Mouse (Mus musculus) E14TG2a.4 (cell line): Measurements from ENCODE around the gene Anp32e.
"Not testable (repeated sequence)": the region's sequence is repeated elsewhere in the genome, so short reads cannot be mapped to it uniquely, and the experiment has no call there.

Experiments
- H3K27me3 ChIP-seq: 2 replicates; pipeline ENCODE4 v1.6.1; 2014; ENCODE audit warnings: low read length, control low read depth; ENCODE audit not compliant: insufficient read depth
- H3K36me3 ChIP-seq: 2 replicates; pipeline ENCODE4 v1.6.1; 2014; ENCODE audit warnings: low read length, control low read depth; ENCODE audit not compliant: insufficient read depth
- H3K4me1 ChIP-seq: replicated peaks from 2 replicates; pipeline ENCODE4 v1.6.1; 2014; ENCODE audit warnings: low read depth, low read length, control low read depth
- H3K4me3 ChIP-seq: replicated peaks from 2 replicates; pipeline ENCODE4 v1.5.1; 2014; ENCODE audit warnings: mild to moderate bottlenecking, low read length
- H3K9me3 ChIP-seq: 2 replicates; pipeline ENCODE4 v1.6.1; 2014; ENCODE audit warnings: low read length, control low read depth
- CTCF ChIP-seq: conservative IDR thresholded peaks from 2 replicates; pipeline ENCODE4 v1.5.1; 2014; ENCODE audit warnings: low read length
- NANOG ChIP-seq: IDR thresholded peaks from 2 replicates; pipeline ENCODE4 v1.6.1; 2014; ENCODE audit warnings: borderline replicate concordance, low read length, mixed read lengths
- POU5F1 ChIP-seq: IDR thresholded peaks from 2 replicates; pipeline ENCODE4 v1.6.1; 2014; ENCODE audit warnings: low read length, borderline replicate concordance

Anp32e gene

GRCm38 (mm10) chr3:95892066-95893052, 36.7 kb upstream of the Anp32e start:
- no peaks in the 10 kb centered on the region for H3K27me3 ChIP-seq
- TF ChIP-seq POU5F1 (no peak), NANOG (no peak), CTCF (no peak)
- H3K4me1 ChIP-seq = peaks cover 62% of the 10 kb centered on the region
- peak overlapping the region; percentile 74 for H3K4me3 ChIP-seq
- H3K36me3 ChIP-seq = peaks cover 30% of the 10 kb centered on the region
- no peaks in the 10 kb centered on the region for H3K9me3 ChIP-seq

DNA sequence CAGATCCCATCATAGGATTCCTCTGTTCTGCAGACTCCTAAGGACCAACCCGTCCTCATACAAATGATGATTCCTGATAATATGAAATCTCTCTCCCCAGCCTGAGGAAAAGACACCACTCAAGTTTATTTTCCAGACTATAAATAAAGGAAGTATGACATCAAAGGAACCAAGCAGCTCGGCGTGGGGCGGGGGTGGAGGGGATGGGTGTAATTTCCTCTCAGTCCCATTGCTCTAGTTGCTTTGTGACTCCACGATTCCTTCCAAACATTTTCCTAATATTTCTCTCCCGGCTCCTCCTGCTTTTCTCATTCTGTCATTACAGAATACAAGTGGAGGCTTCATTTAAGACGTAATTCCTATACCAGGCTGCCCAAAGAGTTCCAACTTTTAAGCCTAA, 35.9 kb upstream of the Anp32e start:
- H3K4me1 ChIP-seq = peaks cover 66% of the 10 kb centered on the region
- no peaks in the 10 kb centered on the region for H3K27me3 ChIP-seq
- TF ChIP-seq NANOG (no peak), CTCF (no peak), POU5F1 (no peak)
- H3K4me3 ChIP-seq = peak overlapping the region; percentile 88
- no peaks in the 10 kb centered on the region for H3K9me3 ChIP-seq
- peaks cover 30% of the 10 kb centered on the region for H3K36me3 ChIP-seq

DNA sequence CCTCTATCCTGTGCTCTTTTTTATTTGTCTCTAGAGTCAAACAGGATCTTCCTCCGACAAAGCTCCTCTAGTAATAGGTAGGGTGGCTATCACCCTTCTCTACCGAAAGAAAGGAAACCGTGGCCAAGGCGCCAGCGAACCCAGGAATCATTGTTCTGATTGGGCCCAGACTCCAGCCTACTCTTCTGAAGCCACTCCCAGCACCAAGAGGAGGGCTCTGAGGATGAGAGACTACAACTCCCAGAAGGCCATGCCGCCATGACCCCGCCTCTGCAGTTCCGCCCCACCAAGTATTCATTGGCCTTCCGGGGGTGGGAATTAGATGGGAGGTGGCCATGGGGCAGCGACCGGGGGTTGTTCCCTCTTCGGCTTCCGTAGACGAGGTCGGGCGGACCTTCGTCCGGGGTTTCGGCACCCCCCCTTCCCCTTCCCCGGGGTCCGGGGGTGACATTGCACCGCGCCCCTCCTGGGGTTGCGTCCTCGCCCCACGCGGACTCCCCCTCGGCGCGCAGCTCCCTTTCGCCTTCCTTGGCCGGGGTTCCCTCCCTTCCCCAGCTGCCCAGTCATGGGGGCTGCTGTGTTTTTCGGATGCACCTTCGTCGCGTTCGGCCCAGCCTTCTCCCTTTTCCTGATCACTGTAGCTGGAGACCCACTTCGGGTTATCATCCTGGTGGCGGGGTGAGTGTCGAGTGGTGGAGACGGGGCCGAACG, 35.3 kb upstream of the Anp32e start, which contains the start of gene Aph1a:
Aph1a (plus strand) TSS at position 364 of the 711 bp plus-strand sequence.
- peak within 1 kb of the TSS; percentile 88 for H3K4me3 ChIP-seq
- H3K4me1 ChIP-seq = peaks cover 71% of the 10 kb centered on the region
- not testable (repeated sequence) for H3K27me3 ChIP-seq, H3K9me3 ChIP-seq
- peaks cover 24% of the 10 kb centered on the region for H3K36me3 ChIP-seq

GRCm38 (mm10) chr3:95894317-95895160, 34.5 kb upstream of the Anp32e start:
- TF ChIP-seq CTCF = no peak
- no peak for TF ChIP-seq POU5F1
- no peak for TF ChIP-seq NANOG
- Histone ChIP-seq H3K4me1 (peaks cover 74% of the 10 kb centered on the region), H3K36me3 (peaks cover 18% of the 10 kb centered on the region), H3K27me3 (no peaks in the 10 kb centered on the region), H3K4me3 (peak overlapping the region; percentile 88), H3K9me3 (no peaks in the 10 kb centered on the region)

DNA sequence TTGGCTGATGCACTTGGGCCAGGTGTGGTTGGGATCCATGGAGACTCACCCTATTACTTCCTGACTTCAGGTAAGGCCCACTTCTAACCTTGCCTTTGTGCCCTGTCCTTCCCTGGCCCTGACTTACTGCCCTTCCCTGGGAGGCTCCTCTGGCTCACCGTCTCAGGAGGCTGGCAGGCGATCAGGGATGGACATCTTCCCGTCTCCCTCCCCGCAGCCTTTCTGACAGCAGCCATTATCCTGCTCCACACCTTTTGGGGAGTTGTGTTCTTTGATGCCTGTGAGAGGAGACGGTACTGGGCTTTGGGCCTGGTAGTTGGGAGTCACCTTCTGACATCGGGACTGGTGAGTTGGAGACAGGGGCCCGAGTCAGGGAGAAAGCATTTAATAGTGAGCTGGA, 33.5 kb upstream of the Anp32e start:
- Histone ChIP-seq H3K4me1 (peaks cover 70% of the 10 kb centered on the region), H3K36me3 (peaks cover 18% of the 10 kb centered on the region), H3K4me3 (0 out of 2 replicates have a peak overlapping the region, but pooled peaks have one; percentile 10)
- not testable (repeated sequence) for H3K9me3 ChIP-seq, H3K27me3 ChIP-seq

- Histone ChIP-seq H3K9me3 (no peaks in the 10 kb centered on the region), H3K4me3 (no peak overlapping the region), H3K36me3 (peaks cover 18% of the 10 kb centered on the region), H3K4me1 (peaks cover 64% of the 10 kb centered on the region), H3K27me3 (peaks cover 41% of the 10 kb centered on the region)
- TF ChIP-seq NANOG (no peak), CTCF (no peak), POU5F1 (no peak)
Observed at GRCm38 (mm10) chr3:95899800-95900524, 29.1 kb upstream of the Anp32e start.

DNA sequence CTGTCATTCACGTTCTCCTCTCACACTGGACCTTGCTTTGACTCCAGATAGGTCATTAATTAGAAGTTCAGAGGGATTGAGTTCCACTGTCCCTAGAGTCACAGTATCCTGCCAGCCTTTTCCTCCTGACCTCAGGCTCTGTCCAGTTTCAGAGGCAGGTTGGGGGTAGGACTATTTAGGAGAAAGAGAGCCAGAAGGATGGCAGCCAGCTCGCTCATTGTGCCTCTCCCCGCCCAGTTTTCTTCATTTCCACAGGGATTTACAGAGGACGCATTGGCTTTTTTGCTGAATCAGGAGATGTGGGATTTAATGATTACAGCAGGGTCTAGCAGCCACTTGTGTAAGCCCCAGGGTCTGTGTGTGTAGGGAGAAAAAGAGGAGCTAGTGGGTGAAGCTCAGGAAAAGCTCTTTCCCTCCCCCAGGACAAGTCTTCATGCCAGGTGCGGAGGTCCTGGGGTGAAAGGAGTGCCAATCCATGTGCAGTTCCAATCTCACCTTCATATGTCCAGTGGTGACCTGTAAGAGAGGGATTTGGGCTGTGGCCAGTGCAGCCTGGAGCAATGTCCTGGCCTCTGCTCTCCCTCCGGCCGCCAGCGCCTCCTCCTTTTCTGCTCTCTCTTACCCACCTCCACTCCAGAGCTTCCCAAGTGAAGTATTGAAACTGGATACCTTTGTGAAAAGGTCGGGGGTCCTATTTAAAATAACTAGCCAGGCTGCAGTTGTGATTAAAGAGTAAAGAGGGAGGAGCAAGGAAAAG, 27.3 kb upstream of the Anp32e start:
- peaks cover 9% of the 10 kb centered on the region for H3K36me3 ChIP-seq
- H3K4me1 ChIP-seq = peaks cover 70% of the 10 kb centered on the region
- peaks cover 53% of the 10 kb centered on the region for H3K27me3 ChIP-seq
- no peaks in the 10 kb centered on the region for H3K9me3 ChIP-seq
- no peak overlapping the region for H3K4me3 ChIP-seq
- TF ChIP-seq POU5F1 = no peak
- TF ChIP-seq CTCF = no peak
- TF ChIP-seq NANOG = no peak

GRCm38 (mm10) chr3:95902373-95902625, 26.7 kb upstream of the Anp32e start:
- TF ChIP-seq CTCF = no peak
- no peak for TF ChIP-seq NANOG
- TF ChIP-seq POU5F1 = no peak
- peaks cover 8% of the 10 kb centered on the region for H3K36me3 ChIP-seq
- peaks cover 76% of the 10 kb centered on the region for H3K4me1 ChIP-seq

More at GRCm38 (mm10) chr3:95902373-95902625, 26.7 kb upstream of the Anp32e start:
- H3K4me3 ChIP-seq = no peak overlapping the region
- H3K27me3 ChIP-seq = peaks cover 57% of the 10 kb centered on the region
- H3K9me3 ChIP-seq = no peaks in the 10 kb centered on the region
